Mouse (Mus musculus): ENCODE results near the gene Babam2. TPM values are rescaled to one million over a fixed set of nuclear protein-coding genes. Genes with fewer than 3 reads are reported as not detected.
"Not testable (repeated sequence)": the region's sequence is repeated elsewhere in the genome, so short reads cannot be mapped to it uniquely, and the experiment has no call there.

Babam2 gene
- polyA plus RNA-seq, 1 experiment from 2014 or later, result 122 TPM

DNA sequence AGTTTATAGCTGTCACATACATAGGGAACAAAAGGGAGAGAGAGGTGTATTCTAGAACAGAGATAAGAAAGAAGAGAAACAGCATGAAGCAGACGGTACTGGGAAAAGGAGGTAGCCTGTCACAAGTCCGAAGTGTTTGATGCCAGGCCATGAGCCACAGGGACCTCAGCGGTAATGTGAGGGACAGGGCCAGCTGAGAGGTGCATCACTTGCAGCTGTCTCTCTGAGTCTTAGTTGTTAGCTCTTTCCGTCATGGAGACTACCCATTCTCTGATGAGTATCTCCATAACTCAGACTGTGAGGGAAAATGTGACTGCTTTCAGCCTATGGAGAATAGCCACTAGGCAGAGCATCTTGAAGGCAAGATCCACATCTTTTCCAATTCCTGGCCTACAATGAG is 253.0 kb downstream of the Babam2 start:
- in situ Hi-C loops (cut with MboI; ENCODE audit: low pct_unique_long_range_greater_than_20kb), result no loop called here
- ATAC-seq (no peak), DNase-seq (ENCODE audit: low read depth, low spot score) (no peak)
- ChIA-PET POLR2A (no interaction called here), CTCF (interaction anchor here (1.4 to 1.6 kb wide), 2 partner anchors 8 to 16 kb away, joined by 3 to 5 read pairs; no protein-coding TSS in a partner anchor)
- no peak for TF ChIP-seq CTCF (IDR thresholded peaks at IDR 0.05)
- no peaks in the 10 kb centered on the region for H3K27me3 ChIP-seq

DNA sequence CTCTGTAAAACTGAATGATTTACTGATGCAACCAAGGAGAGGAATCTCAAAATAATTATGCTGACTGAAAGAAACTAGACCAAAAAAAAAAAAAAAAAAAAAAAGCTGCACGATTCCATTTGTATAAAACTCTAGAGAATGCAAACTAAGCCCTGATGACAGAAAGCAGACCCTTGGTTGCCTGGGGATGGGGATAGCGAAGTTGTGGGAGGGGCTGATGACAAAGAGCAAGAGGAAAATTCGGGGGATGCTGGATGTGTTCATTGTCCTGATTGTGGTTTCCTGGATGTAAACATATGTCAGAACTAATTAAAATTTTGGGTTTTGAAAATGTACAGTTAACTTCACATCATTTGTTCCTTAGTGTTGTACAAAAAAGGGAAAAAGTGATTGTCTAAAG is 257.7 kb downstream of the Babam2 start:
- no peak for ATAC-seq
- POLR2A ChIA-PET, result interaction anchor here (0.6 kb wide), 1 partner anchor 116 kb away, joined by 3 read pairs; no protein-coding TSS in a partner anchor
- H3K27me3 ChIP-seq, result no peaks in the 10 kb centered on the region
- in situ Hi-C loops (cut with MboI; ENCODE audit: low pct_unique_long_range_greater_than_20kb), result no loop called here
- DNase-seq (ENCODE audit: low read depth, low spot score), result no peak
- no peak for TF ChIP-seq CTCF (IDR thresholded peaks at IDR 0.05)
- CTCF ChIA-PET, result no interaction called here

DNA sequence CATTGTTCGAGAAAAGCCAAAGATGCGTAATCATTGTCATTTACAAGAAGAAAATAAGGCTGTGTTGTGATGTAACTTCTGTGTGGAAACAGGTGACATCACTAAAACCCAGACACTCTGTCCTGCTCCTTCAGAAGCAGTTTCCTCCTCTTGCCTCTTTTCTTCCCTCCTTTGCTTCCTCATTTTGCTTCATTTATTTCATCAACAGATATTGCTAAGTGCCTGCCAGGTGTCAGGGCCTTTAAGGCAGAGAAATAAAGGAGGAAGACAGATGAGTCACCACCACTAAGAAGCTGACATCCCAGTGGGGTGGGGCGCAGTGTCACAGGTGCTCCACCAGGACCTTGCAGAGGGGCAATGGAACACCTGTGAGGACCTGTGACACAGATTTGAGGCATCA is 258.9 kb downstream of the Babam2 start:
- TF ChIP-seq CTCF (IDR thresholded peaks at IDR 0.05), result no peak
- ChIA-PET POLR2A (no interaction called here), CTCF (interaction anchor here (1.0 to 1.3 kb wide), 2 partner anchors 9 to 11 kb away, joined by 3 to 5 read pairs; no protein-coding TSS in a partner anchor)
- DNase-seq (ENCODE audit: low read depth, low spot score) (no peak), ATAC-seq (no peak)
- in situ Hi-C loops (cut with MboI; ENCODE audit: low pct_unique_long_range_greater_than_20kb), result no loop called here
- H3K27me3 ChIP-seq, result no peaks in the 10 kb centered on the region

DNA sequence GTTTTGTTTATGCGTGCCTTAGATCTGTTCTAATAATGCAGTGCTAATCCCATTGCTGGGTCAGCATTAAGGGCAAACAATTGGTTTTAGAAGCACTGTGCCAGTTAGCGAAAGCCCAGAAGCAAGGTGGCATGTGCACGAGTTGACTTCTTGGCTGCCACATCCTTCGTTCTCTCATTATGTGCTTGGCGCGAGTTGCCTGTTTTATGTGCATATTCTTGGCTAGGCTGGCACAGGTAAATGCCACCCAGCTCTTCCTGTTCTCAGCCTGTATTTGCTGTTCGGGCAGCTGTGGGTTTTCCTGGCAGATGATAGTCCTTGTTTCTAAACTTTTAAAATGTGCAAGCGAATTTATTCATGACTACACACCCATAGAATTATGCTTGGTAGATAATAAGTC is 262.4 kb downstream of the Babam2 start:
- ChIA-PET CTCF (no interaction called here), POLR2A (no interaction called here)
- ATAC-seq (no peak), DNase-seq (ENCODE audit: low read depth, low spot score) (no peak)
- in situ Hi-C loops (cut with MboI; ENCODE audit: low pct_unique_long_range_greater_than_20kb), result no loop called here
- no peak for TF ChIP-seq CTCF (IDR thresholded peaks at IDR 0.05)
- H3K27me3 ChIP-seq, result no peaks in the 10 kb centered on the region

DNA sequence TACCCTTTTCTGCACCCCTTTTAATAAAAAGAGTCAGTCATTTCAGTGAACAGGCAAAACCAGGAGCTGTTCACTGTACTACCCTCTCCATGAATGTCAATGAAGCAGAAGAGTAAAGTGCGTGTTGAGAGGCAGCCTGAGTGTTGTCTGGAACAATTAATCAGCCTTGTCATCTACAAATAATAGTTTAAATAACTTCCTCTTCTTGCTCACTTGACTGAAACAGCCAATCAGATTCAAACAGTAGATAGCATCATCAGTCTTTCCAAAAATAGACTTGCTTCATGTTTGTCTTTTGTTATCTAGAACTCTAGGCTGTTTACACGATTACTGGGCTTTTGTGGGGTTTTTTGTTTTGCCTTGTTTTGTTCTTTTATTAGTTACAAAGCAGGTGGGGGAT is 263.9 kb downstream of the Babam2 start:
- ChIA-PET CTCF (no interaction called here), POLR2A (no interaction called here)
- in situ Hi-C loops (cut with MboI; ENCODE audit: low pct_unique_long_range_greater_than_20kb), result no loop called here
- ATAC-seq (no peak), DNase-seq (ENCODE audit: low read depth, low spot score) (no peak)
- TF ChIP-seq CTCF (IDR thresholded peaks at IDR 0.05), result no peak
- no peaks in the 10 kb centered on the region for H3K27me3 ChIP-seq

DNA sequence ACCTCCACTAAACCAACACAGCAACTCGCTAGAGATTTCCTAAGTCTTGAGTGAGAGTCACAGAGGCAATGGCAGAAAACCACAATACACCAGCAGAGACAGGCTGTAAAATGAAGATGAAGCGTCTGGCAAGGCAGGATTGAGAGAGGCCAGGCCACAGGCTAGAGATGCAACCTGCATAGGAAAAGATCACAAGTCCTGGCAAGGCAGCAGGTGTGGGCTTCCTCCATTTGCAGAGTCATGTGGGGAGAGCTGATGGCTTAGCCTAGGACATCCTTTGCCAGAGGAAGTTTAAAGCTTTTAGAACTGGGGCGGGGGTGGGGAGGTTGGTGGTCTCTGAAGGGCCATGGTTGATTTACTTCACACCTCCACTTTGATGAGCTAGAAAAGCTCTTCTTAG is 264.9 kb downstream of the Babam2 start:
- CTCF ChIA-PET, result no interaction called here

DNA sequence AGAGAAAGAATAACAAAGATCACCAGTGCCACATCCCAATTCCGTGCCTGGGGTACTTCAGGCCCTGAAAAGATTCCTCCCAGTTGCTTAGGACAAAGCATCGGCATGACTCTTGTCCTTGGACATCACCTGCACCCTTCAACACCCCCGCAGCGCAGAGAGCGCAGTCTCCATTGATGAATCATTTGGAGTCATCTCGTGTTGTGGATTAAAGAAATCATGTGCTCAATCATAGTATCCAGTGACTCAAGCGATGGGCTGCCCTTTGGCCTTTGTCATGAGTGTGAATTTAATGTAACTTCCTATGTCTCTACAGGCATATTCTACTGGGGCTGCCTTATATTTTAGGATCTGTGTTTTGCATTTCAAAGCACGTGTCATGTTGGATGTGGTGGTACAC is 265.9 kb downstream of the Babam2 start:
- no peaks in the 10 kb centered on the region for H3K27me3 ChIP-seq
- ATAC-seq (no peak), DNase-seq (ENCODE audit: low read depth, low spot score) (no peak)
- TF ChIP-seq CTCF (IDR thresholded peaks at IDR 0.05), result no peak
- in situ Hi-C loops (cut with MboI; ENCODE audit: low pct_unique_long_range_greater_than_20kb), result no loop called here
- ChIA-PET POLR2A (no interaction called here), CTCF (interaction anchor here (1.5 to 3.7 kb wide), 2 partner anchors 12 to 14 kb away, joined by 4 to 11 read pairs; no protein-coding TSS in a partner anchor)

More for the DNA sequence above, 264.9 kb downstream of the Babam2 start:
- no peaks in the 10 kb centered on the region for H3K27me3 ChIP-seq
- POLR2A ChIA-PET, result no interaction called here
- in situ Hi-C loops (cut with MboI; ENCODE audit: low pct_unique_long_range_greater_than_20kb), result no loop called here
- DNase-seq (ENCODE audit: low read depth, low spot score), result no peak
- no peak for TF ChIP-seq CTCF (IDR thresholded peaks at IDR 0.05)
- no peak for ATAC-seq

DNA sequence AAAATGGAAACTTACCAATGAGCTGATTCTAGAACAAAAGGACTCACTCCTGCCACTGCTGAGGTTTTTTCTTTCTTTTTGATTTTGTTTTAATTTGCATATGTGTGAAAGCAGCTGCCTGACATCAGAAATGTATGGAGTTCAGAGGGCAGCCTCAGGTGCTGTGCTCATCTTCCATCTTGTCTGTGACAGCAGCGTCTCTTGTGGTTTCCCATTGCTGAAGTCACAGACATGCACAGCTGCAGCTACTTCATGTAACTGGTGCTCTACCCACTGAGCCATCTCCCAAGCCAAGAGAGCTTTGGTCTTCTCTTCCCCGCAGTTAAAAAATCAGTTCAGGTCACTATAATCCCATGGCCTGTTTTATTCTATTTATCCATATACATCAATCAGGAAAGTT is 266.4 kb downstream of the Babam2 start:
- no peak for TF ChIP-seq CTCF (IDR thresholded peaks at IDR 0.05)
- ATAC-seq (no peak), DNase-seq (ENCODE audit: low read depth, low spot score) (no peak)
- no peaks in the 10 kb centered on the region for H3K27me3 ChIP-seq
- ChIA-PET CTCF (interaction anchor here (1.5 to 3.7 kb wide), 2 partner anchors 11 to 14 kb away, joined by 4 to 11 read pairs; no protein-coding TSS in a partner anchor), POLR2A (no interaction called here)
- in situ Hi-C loops (cut with MboI; ENCODE audit: low pct_unique_long_range_greater_than_20kb), result no loop called here

DNA sequence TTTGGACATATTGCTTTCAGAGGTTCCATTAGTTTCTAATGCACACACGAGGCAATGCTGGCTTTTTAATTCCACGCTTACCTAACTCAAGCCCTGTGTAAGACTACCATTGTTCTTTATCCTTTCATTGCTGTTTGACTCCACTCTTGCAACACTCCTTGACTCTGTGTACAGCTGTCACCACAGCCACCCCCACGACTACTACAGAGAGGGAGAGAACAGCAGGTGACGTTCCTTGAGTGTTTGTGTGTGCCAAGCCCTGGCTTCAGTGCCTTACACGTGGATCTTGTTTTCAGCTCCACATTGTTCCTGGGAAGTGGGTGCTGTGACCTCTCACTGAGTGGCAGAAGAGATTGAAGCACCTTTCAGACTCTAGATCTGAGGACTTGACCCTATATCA is 269.3 kb downstream of the Babam2 start:
- ATAC-seq (no peak), DNase-seq (ENCODE audit: low read depth, low spot score) (no peak)
- CTCF ChIA-PET, result interaction anchor here (1.0 to 3.7 kb wide), 2 partner anchors 8 to 11 kb away, joined by 3 to 11 read pairs; no protein-coding TSS in a partner anchor
- TF ChIP-seq CTCF (IDR thresholded peaks at IDR 0.05), result no peak
- POLR2A ChIA-PET, result no interaction called here
- in situ Hi-C loops (cut with MboI; ENCODE audit: low pct_unique_long_range_greater_than_20kb), result no loop called here
- no peaks in the 10 kb centered on the region for H3K27me3 ChIP-seq

DNA sequence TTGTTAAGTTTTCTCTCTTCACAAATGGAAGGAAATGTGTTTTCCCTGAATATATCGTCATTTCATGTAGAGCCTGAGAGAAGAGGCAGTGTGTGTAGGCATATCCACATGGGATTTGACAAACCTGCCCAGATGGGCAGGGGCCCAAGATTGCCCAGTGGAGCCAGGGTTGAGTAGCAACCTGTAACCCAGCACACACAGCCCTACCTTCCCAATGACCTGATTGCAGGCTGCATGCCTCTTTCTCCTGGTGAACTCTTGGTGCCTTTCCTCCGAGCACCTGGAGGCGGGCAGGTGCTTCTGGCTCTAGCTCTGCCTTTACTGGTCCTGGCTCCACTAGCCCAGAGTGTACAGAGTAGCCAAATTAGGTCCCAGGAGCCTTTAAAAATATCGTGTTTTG is 270.0 kb downstream of the Babam2 start:
- H3K27me3 ChIP-seq, result no peaks in the 10 kb centered on the region
- ChIA-PET CTCF (no interaction called here), POLR2A (no interaction called here)
- ATAC-seq (no peak), DNase-seq (ENCODE audit: low read depth, low spot score) (no peak)
- no peak for TF ChIP-seq CTCF (IDR thresholded peaks at IDR 0.05)
- in situ Hi-C loops (cut with MboI; ENCODE audit: low pct_unique_long_range_greater_than_20kb), result no loop called here

DNA sequence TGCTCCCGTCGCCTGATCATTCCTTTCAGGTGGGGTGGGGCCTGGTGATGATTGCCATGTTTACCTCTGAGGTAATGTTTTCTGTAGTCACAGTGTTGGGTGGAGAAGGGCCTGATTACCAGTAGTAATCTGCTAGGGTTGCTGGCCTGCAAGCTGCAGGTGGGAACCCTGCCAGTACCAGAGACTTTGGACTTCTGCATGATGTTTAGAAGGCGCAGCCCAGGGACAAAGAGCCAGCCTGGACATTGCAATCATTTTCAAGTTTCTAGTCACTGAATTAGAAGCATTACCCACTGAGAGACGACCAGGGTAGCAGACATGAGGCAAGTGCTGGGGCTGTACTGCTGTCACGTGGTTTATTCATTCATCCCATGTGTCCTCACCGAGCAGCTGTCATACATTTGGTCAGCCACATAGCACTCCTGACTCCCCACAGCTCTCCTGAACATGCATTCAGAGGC is 270.6 kb downstream of the Babam2 start:
- ATAC-seq (no peak), DNase-seq (ENCODE audit: low read depth, low spot score) (no peak)
- POLR2A ChIA-PET, result no interaction called here
- H3K27me3 ChIP-seq, result no peaks in the 10 kb centered on the region
- CTCF ChIA-PET, result no interaction called here
- TF ChIP-seq CTCF (IDR thresholded peaks at IDR 0.05), result no peak
- in situ Hi-C loops (cut with MboI; ENCODE audit: low pct_unique_long_range_greater_than_20kb), result no loop called here

DNA sequence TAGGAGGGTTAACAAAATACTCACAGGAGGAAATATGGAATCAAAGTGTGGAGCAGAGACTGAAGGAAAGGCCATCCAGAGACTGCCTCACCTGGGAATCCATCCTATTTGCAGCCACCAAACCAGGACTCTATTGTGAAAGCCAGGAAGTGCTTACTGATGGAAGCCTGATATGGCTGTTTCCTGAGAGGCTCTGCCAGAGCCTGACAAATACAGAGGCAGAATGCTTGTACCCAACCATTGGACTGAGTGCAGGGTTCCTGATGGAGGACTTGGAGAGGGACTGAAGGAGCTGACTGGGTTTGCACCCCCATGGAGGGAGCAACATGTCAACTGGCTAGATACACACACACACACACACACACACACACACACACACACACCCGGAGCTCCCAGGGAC is 274.9 kb downstream of the Babam2 start:
- H3K27me3 ChIP-seq; CTCF ChIA-PET; POLR2A ChIA-PET; DNase-seq (ENCODE audit: low read depth, low spot score); in situ Hi-C loops (cut with MboI; ENCODE audit: low pct_unique_long_range_greater_than_20kb); ATAC-seq: not testable (repeated sequence)
